Mouse (Mus musculus) c-Kit-positive CD71-negative TER-119-negative erythroid progenitor cells, embryonic 14.5 days (primary cell): Measurements from ENCODE around the gene Impdh1.

Experiments
- DNase-seq: peaks from one replicate; pipeline ENCODE4 v3.0.0-alpha.2; 2013; ENCODE audit warnings: low read depth

Impdh1 gene

GRCm38 (mm10) chr6:29211806-29212492 is 4.2 kb downstream of the Impdh1 start:
- DNase-seq = peak; percentile 61

- no peak for DNase-seq
Measured at GRCm38 (mm10) chr6:29211146-29211545, 5.0 kb downstream of the Impdh1 start.

GRCm38 (mm10) chr6:29210231-29210936 is 5.8 kb downstream of the Impdh1 start:
- no peak for DNase-seq

- DNase-seq = no peak
Measured at GRCm38 (mm10) chr6:29208178-29208577, 8.0 kb downstream of the Impdh1 start.

GRCm38 (mm10) chr6:29207017-29207416 is 9.1 kb downstream of the Impdh1 start:
- no peak for DNase-seq

- no peak for DNase-seq
Measured at GRCm38 (mm10) chr6:29206006-29206405, 10.2 kb downstream of the Impdh1 start.

GRCm38 (mm10) chr6:29204932-29205614 is 11.1 kb downstream of the Impdh1 start:
- DNase-seq = no peak

- no peak for DNase-seq
Measured at GRCm38 (mm10) chr6:29203861-29204585, 12.1 kb downstream of the Impdh1 start.

- DNase-seq = no peak
Measured at GRCm38 (mm10) chr6:29203096-29203495, 13.1 kb downstream of the Impdh1 start.

GRCm38 (mm10) chr6:29201988-29202387 is 14.2 kb downstream of the Impdh1 start:
- no peak for DNase-seq

GRCm38 (mm10) chr6:29201341-29201740 is 14.8 kb downstream of the Impdh1 start:
- DNase-seq = no peak

- no peak for DNase-seq
Measured at GRCm38 (mm10) chr6:29200496-29200895, 15.7 kb downstream of the Impdh1 start.

- no peak for DNase-seq
Measured at GRCm38 (mm10) chr6:29199223-29199855, 16.8 kb downstream of the Impdh1 start.

- DNase-seq = peak; percentile 82
Measured at GRCm38 (mm10) chr6:29198309-29199222, 17.6 kb downstream of the Impdh1 start.

GRCm38 (mm10) chr6:29195846-29196698 is 20.1 kb downstream of the Impdh1 start:
- DNase-seq = no peak

- DNase-seq = no peak
Measured at GRCm38 (mm10) chr6:29195146-29195545, 21.0 kb downstream of the Impdh1 start.

GRCm38 (mm10) chr6:29193961-29194750 is 22.0 kb downstream of the Impdh1 start:
- DNase-seq = no peak

GRCm38 (mm10) chr6:29187936-29188335 is 28.2 kb downstream of the Impdh1 start:
- no peak for DNase-seq

- no peak for DNase-seq
Measured at GRCm38 (mm10) chr6:29179843-29180242, 36.3 kb downstream of the Impdh1 start.
